Mouse (Mus musculus) ES-E14 (cell line): ENCODE measurements around the gene Fyn. TPM values are rescaled to one million over a fixed set of nuclear protein-coding genes. Genes with fewer than 3 reads are reported as not detected.

Experiments
- DNase-seq: peaks from one replicate; pipeline ENCODE4 v3.0.0-alpha.2; 2013; ENCODE audit warnings: low read depth, low spot score
- H3K27ac ChIP-seq: 2 replicates; pipeline ENCODE4 v1.5.1; 2012; ENCODE audit warnings: low read depth, mild to moderate bottlenecking, low read length, moderate library complexity, mixed read lengths; ENCODE audit not compliant: poor library complexity, insufficient read depth, severe bottlenecking
- H3K36me3 ChIP-seq: 2 replicates; pipeline ENCODE4 v1.6.1; 2012; ENCODE audit warnings: mild to moderate bottlenecking, low read length, moderate library complexity, mixed read lengths; ENCODE audit not compliant: control insufficient read depth, poor library complexity, insufficient read depth, severe bottlenecking
- H3K4me1 ChIP-seq, 2 experiments: fragments of 150-350 bp in 1 of 2; sonication (generic) in 1 of 2; 2 replicates each; pipeline ENCODE4 v1.6.1; 2012; ENCODE audit warnings: low read length in 2 of 2, mild to moderate bottlenecking in 1 of 2, mixed read lengths in 1 of 2; ENCODE audit not compliant: control insufficient read depth in 2 of 2, insufficient read depth in 2 of 2, poor library complexity in 1 of 2
- H3K4me3 ChIP-seq, 2 experiments: fragments of 150-350 bp in 1 of 2; sonication (generic) in 1 of 2; 2 replicates each; pipeline ENCODE4 v1.5.1; 2012; ENCODE audit warnings: low read length in 2 of 2, low read depth in 1 of 2, mild to moderate bottlenecking in 1 of 2, mixed read lengths in 1 of 2; ENCODE audit not compliant: insufficient read depth in 1 of 2, poor library complexity in 1 of 2, severe bottlenecking in 1 of 2
- H3K9ac ChIP-seq: 2 replicates; pipeline ENCODE4 v1.6.1; 2012; ENCODE audit warnings: low read depth, mild to moderate bottlenecking, low read length, mixed read lengths; ENCODE audit not compliant: poor library complexity, insufficient read depth, severe bottlenecking
- H3K9me3 ChIP-seq: fragments of 150-350 bp; sonication (generic); 2 replicates; pipeline ENCODE4 v1.6.1; 2012; ENCODE audit warnings: low read depth, mild to moderate bottlenecking, low read length; ENCODE audit not compliant: control insufficient read depth, insufficient read depth
- CHD2 ChIP-seq: IDR thresholded peaks from 2 replicates; pipeline ENCODE4 v1.6.1; 2014; ENCODE audit warnings: mild to moderate bottlenecking, low read depth, low read length, inconsistent platforms
- HCFC1 ChIP-seq: IDR thresholded peaks from 2 replicates; pipeline ENCODE4 v1.6.1; 2012; ENCODE audit warnings: low read length, inconsistent platforms, borderline replicate concordance; ENCODE audit not compliant: insufficient read depth
- MAFK ChIP-seq: IDR thresholded peaks from 2 replicates; pipeline ENCODE4 v1.6.1; 2014; ENCODE audit warnings: mild to moderate bottlenecking, low read depth, low read length, inconsistent platforms; ENCODE audit not compliant: insufficient read depth
- ZC3H11A ChIP-seq: IDR thresholded peaks from 2 replicates; pipeline ENCODE4 v1.6.1; 2012; ENCODE audit warnings: low read depth, mild to moderate bottlenecking, inconsistent platforms, low read length, borderline replicate concordance
- ZNF384 ChIP-seq: IDR thresholded peaks from 2 replicates; pipeline ENCODE4 v1.6.1; 2012; ENCODE audit warnings: low read depth, low read length, inconsistent platforms
- in situ Hi-C, 2 experiments: fragments of 600-800 bp; cut with MboI; formaldehyde crosslinking; loops; one replicate each; pipeline ENCODE4 v1.15.1; 2025; ENCODE audit warnings: low sequenced_read_pairs in 2 of 2, inconsistent platforms in 1 of 2; ENCODE audit not compliant: unreplicated experiment in 2 of 2
- total RNA-seq: library from RNA; depleted of rRNA; stranded (reverse); fragments of 300-350 nt; gene quantifications from 2 replicates; pipeline ENCODE4 v1.2.3, GENCODE M21; 2012

Gene Fyn
- total RNA-seq, 1 experiment = 14.6 TPM

- no peak for TF ChIP-seq CHD2
- no peak for TF ChIP-seq ZNF384
- no peak for TF ChIP-seq ZC3H11A
- no peak for TF ChIP-seq MAFK
- no peak for TF ChIP-seq HCFC1
- in situ Hi-C loops = no loop called here
Measured at GRCm38 (mm10) chr10:39457281-39457680, 88.6 kb downstream of the Fyn start.

DNA sequence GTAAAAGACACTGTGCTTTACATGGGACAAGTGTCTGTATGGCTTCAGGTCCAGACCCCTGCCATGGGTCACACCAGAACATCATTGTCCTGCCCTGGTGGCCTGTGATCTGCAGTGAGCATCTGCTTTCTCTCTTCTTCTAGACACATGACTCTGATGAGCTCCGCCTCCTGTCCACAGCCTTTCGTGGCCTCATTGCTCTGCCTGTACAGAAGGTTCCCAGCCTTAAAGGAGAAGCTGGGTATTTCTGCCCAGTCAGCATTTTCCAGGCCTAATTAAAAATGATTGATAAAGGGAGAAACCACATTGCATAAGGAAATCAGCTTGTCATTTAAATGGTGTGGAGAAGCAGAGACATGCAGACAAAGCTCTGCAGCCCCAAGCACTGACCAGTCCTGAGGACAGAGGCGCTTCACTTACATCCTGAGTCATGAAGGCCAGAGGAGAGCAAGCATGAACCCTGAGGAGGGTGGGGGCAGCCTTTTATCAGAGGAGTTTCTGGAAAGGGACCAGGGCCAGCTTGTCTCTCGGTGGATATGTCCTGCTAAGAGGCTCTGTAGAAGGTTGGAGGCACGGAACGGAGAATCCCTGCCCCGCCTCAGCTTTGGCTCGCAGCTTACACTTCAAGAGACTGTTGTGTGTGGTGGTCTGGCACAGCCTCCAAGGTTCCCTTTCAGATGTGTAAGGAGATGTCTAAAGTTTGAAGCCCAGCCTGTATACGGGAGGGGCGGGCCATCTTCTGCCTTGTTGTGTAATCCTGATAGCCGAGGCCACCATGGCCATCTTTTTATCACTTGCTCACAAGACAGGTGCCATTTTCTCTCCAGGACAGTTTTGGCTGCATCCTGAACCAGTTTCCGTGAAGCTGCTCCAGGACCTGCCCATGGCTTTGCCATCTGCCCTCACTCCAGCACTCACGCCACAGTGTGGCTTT is 90.4 kb downstream of the Fyn start:
- H3K27ac ChIP-seq = no peak overlapping the region
- peaks cover 2 to 7% of the 10 kb centered on the region in 2 experiments; a peak in 2 of 4 replicates for H3K4me1 ChIP-seq

More at GRCm38 (mm10) chr10:39457281-39457680, 88.6 kb downstream of the Fyn start:
- no peak overlapping the region; the same call in 1 of the 2 replicates for H3K27ac ChIP-seq
- no peak overlapping the region for H3K4me3 ChIP-seq
- H3K4me1 ChIP-seq = peaks cover 2 to 6% of the 10 kb centered on the region in 2 experiments; a peak in 2 of 4 replicates
- H3K9me3 ChIP-seq = no peaks in the 10 kb centered on the region
- no peak overlapping the region for H3K9ac ChIP-seq
- H3K36me3 ChIP-seq = peaks cover 2% of the 10 kb centered on the region; the same call in 1 of the 2 replicates
- DNase-seq = no peak

GRCm38 (mm10) chr10:39460621-39461020 is 92.0 kb downstream of the Fyn start:
- H3K27ac ChIP-seq = no peak overlapping the region
- no peak overlapping the region for H3K4me3 ChIP-seq
- in situ Hi-C loops = no loop called here
- H3K9me3 ChIP-seq = no peaks in the 10 kb centered on the region
- no peak overlapping the region for H3K9ac ChIP-seq
- TF ChIP-seq HCFC1 (no peak), ZC3H11A (no peak), CHD2 (no peak), ZNF384 (no peak), MAFK (no peak)
- peaks cover 2 to 7% of the 10 kb centered on the region in 2 experiments; a peak in 2 of 4 replicates for H3K4me1 ChIP-seq
- DNase-seq = no peak
- peaks cover 2% of the 10 kb centered on the region; the same call in 1 of the 2 replicates for H3K36me3 ChIP-seq

More for the DNA sequence above, 90.4 kb downstream of the Fyn start:
- no peaks in the 10 kb centered on the region for H3K9me3 ChIP-seq
- H3K4me3 ChIP-seq = no peak overlapping the region
- DNase-seq = no peak
- TF ChIP-seq HCFC1 (no peak), ZC3H11A (no peak), MAFK (peak; percentile 98), CHD2 (no peak), ZNF384 (no peak)
- no peak overlapping the region for H3K9ac ChIP-seq
- H3K36me3 ChIP-seq = peaks cover 2% of the 10 kb centered on the region; the same call in 1 of the 2 replicates
- in situ Hi-C loops = no loop called here

DNA sequence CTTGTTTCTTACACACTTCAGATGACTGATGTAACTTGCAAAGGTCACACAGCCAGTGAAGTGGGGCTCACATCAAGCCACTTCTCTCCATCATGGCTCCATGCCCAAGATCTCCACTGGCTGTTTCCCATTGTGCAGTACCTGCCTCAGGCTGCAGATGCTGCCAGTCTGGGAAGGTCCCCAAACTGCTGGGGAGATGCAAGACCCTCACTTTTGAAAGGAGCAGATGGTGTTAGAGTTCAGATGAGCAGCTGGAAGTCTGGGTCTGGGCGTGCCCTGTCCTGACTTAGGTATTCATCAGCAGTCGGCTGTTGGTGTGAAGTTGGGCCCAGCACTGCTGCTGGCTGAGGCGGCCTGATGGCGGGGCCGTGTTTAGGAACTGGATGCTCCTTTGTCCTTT is 93.3 kb downstream of the Fyn start:
- no peak for DNase-seq
- peaks cover 1% of the 10 kb centered on the region; the same call in 1 of the 2 replicates for H3K36me3 ChIP-seq
- TF ChIP-seq ZC3H11A (no peak), ZNF384 (no peak), HCFC1 (no peak), CHD2 (no peak)
- no peak overlapping the region for H3K4me3 ChIP-seq
- H3K9me3 ChIP-seq = no peaks in the 10 kb centered on the region
- peaks cover 2 to 3% of the 10 kb centered on the region in 2 experiments; a peak in 2 of 4 replicates for H3K4me1 ChIP-seq
- H3K9ac ChIP-seq = no peak overlapping the region
- H3K27ac ChIP-seq = no peak overlapping the region
- in situ Hi-C loops = no loop called here
